Mouse (Mus musculus) ES-Bruce4 (cell line): ENCODE measurements around the gene Gm10160.

Experiments used
- CTCF ChIP-seq: IDR thresholded peaks from one replicate; pipeline ENCODE4 v1.8.1; 2011; ENCODE audit warnings: low read depth, low read length
- EP300 ChIP-seq: IDR thresholded peaks from 2 replicates; pipeline ENCODE4 v1.6.1; 2011; ENCODE audit warnings: low read depth, low read length; ENCODE audit not compliant: insufficient read depth
- POLR2A ChIP-seq: IDR thresholded peaks from one replicate; pipeline ENCODE4 v1.8.1; 2011; ENCODE audit warnings: low read length; ENCODE audit not compliant: insufficient read depth

DNA sequence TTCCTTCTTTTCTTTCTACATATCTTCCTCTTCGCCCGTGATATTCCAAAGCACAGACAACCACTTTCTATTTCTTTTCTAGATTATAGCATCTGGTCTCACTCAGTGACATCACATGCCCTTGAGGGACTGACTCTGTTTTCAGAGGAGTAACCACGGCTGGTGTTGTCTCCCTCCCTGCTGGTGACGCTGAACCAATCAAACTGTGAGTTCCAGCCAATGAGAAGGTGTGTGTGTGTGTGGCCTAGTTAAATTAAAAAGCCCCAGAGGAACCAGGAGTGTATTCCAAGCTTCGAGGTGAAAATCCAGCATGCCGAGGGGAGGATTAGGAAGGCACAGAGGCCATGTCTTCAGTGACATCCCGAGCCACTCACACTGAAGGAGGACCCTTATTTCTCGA, 8.6 kb downstream of the Gm10160 start:
- TF ChIP-seq CTCF (no peak), POLR2A (no peak), EP300 (no peak)
